Mouse (Mus musculus): ENCODE data around the gene Slc1a2.

The Slc1a2 gene

DNA sequence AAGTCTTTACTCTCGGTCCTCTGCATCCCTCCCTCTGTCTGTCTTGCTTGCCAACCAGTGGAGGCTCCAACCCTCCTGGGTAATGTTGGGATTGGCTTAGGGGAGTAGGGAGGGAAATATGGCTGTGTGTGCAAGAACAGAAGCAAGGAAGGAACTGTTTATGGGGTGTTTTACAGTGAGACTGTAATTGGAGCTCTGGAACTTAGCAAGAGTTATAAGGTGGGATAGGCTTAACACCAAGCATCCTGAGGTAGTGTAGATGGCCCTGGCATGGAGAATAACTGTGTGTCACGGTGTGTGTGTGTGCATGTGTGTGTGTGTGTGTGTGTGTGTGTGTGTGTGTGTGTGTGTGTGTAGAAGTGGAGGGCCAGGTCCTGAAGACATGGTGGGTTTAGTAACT, 55.9 kb downstream of the Slc1a2 start:
- no peak for DNase-seq (ENCODE audit: low spot score)

DNA sequence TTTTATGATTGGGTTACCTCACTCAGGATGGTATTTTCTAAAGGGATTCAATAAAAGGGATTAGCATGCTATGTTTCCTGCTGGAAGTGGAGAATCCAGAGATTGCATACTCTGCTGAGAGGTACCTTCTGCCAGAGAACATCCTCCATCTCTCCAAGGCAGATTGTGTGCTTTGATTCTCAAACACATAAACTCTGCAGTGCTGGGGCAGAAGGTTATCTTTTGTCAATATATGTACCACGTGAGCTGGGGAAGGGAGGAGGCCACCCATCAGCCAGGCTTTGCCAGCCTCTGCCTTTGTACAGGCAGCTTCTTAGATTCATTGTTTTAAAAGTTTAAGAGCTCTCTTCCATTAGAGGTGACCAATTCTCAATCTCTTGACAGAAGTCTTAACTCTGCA, 57.3 kb downstream of the Slc1a2 start:
- DNase-seq (ENCODE audit: low spot score): no peak

DNA sequence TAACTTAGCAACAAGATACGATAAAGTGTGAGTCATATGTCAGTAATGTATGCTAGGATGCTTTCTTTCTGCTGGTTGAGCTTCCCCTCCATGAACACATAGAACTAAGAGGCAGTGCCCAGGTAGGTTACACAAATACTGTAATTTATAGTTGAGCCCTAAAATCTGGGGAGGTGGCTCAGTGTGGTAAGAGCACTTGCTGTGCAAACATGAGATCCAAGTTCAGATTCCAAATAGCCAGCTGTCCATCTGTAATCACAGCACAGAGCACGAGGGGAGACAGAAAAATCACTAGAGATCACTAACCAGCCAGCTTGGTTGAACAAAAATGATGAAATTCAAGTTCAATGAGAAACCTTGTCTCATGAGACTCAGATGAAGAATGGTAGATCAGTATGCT, 63.4 kb downstream of the Slc1a2 start:
- no peak for DNase-seq (ENCODE audit: low spot score)

DNA sequence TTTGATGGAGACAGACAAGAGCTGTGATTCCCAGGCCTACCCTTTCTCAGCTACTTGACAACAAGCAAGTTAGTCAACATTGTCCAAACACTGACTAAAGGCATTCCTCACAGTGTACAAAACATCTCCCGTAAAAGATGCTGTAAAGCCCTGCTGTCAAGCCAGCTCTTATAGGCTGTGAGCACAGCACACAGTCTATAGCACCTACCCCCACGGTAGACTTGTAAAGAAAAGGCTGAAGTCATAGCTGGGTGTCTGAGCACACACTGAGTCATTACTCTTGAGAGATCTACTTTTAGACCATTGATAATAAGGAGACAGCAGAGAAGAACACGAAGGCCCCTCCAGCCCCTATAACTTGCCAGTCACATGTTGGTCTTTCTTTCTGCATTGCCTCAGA, 66.6 kb downstream of the Slc1a2 start:
- no peak for DNase-seq (ENCODE audit: low spot score)

DNA sequence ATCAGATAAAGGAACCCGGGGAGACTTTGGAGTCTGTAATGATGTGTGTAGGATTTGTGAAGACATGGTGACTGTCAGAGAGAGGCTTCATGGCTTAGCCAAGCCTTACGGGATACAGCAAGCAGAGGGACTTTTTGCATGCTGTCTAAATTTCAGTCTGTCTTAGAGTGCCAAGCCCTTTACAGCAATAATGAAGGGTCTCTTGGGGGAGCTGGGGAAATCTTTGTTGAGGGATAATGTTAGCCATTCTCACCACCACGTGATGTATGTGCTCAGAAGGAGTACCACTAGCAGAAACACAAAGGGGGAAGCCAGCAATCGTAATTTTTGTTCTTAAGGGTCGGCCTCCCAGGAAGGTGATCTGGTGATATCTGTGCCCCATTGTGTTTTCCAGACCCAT, 71.9 kb downstream of the Slc1a2 start:
- DNase-seq (ENCODE audit: low spot score): no peak

DNA sequence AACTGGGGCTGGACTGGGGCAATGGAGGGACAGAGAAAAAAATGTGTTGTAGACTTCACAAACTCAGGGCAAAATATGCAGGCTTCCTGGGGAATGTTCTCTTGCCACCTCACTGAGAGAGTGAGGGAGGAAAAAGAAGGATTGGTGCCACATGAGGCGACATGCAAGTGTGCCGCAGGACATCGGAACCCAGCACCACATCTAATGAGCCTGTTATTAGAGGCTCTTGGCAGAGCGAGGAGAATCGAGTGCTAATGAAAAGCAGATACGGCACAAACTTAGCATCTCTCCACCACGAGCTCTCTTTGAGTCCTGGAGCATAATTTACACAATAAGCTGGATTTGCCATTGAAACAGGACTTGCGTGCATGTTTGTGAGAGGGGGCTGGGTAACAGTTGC, 72.3 kb downstream of the Slc1a2 start:
- no peak for DNase-seq (ENCODE audit: low spot score)

DNA sequence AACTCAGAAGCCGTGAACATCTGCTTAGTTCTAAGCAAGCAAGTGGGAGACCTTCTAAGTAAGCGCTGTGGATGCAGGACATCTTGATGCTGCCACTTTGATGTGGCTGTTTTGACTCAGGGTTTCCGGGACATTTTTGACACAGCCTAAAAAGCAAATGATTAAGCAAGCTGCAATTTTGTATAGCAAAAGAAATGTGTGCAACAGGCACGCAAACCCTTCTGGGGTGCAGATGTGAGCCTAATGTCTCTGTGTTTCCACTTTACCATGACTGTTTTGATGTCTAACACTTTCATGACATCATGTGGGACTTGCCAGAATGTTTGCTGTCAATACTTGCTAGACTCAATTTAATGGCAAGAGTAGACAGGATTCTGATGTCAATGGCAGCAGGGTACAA, 74.7 kb downstream of the Slc1a2 start:
- DNase-seq (ENCODE audit: low spot score): no peak

DNA sequence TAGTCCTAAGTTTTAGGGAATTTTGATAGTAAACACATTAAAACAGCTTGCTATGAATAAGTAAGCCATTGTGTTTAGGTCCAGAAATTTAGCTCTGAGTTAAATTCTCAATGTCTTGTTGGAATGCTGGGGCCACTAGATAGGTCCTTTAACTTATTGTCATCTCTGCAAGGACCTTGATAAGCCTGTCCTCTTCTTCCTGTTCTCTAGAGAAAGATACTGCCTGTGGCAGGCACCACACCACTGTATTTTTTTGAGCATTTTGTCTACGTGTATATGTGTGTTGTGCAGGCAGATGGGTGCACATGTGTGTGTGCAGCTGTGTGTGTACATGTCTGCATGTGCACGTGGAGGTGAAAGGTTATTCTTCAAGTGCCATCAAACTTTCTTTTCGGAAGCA, 75.6 kb downstream of the Slc1a2 start:
- DNase-seq (ENCODE audit: low spot score): no peak

DNA sequence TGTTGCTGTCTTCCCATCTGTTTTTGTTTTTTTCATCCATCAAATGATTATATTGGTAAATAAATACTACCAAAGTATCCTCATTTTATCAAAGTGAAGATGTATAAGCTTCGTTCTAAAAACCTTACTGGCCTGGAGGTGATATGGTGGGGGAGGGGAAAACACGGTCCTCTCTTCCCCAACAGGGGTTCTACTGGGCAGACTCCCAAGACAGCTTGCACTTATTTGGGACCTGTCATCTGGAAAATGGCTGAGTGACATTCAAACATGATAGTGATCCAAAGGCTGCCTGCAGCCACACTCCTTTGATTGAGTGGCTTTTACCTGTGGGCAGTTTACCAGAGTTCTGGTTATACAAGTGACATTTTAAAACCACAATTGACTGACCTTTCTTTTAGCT, 76.6 kb downstream of the Slc1a2 start:
- no peak for DNase-seq (ENCODE audit: low spot score)

DNA sequence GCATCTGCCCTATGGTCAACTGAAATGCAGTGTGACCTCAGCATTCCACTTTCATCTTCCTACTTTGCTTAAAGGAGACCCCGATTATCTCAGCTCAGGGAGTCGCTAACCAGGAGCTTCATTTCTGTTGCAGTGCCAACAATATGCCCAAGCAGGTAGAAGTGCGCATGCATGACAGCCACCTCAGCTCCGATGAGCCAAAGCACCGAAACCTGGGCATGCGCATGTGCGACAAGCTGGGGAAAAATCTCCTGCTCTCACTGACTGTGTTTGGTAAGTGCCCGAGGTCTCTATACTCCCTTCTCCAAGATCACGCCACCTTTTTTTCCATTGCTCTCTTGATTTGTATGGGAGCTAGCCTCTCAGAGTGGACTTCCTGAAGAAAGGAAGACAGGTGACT, 77.4 kb downstream of the Slc1a2 start:
- no peak for DNase-seq (ENCODE audit: low spot score)

DNA sequence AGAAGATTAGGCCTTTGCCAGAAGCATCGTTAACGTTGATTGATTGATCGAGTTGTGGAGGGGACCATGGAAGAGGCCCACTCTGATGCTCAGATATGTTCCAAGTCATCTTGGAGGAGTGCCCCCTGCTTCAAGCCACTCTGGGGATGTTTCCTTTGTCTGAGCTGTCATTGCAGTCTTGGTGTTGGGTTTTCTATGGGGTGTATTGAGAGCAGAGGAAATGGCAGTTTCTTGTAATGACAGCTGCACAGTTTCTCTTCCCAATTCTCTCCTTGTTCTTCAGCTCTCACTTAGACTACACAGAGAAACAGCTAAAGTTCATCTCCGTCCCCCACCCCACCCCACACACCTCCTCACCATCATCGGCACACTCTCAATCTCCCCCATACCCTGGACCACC, 78.0 kb downstream of the Slc1a2 start:
- no peak for DNase-seq (ENCODE audit: low spot score)

DNA sequence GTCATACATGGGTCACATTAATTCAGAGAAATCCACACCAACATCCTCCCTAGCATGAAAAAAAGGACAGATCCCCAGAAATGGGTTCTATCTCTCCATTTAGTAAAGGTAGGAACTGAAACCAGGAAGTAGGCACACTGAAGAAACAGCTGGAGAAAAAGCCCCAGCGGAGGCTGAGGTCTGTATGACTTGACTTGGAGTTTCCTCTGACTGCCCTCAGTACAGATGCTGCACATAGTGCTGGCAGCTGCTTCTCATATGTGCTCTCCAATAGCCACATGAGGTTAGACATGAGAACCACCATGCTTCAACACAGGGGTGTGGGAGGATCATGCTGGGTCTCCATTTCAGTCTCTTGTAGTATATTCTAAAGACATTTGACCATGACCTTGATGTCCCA, 80.4 kb downstream of the Slc1a2 start:
- DNase-seq (ENCODE audit: low spot score): no peak

DNA sequence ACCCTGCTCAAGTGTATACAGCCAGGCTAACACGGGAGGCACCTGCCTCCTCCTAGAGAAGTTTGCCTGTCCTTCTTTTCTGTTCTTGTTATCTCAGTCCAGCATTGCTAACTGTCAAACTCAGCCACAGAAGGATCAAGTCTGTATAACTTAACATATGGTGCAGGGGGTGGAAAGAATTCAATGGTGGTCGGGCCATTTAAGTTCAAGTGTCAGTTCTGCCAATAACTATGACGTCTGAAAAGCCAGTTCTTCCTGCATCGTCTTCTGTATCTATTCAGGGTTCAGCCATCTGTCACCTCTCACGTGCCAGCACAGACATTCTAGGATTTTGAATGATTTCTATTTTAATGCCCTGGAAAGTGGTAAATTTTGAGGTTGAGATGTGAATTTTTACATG, 84.2 kb downstream of the Slc1a2 start:
- DNase-seq (ENCODE audit: low spot score): no peak

DNA sequence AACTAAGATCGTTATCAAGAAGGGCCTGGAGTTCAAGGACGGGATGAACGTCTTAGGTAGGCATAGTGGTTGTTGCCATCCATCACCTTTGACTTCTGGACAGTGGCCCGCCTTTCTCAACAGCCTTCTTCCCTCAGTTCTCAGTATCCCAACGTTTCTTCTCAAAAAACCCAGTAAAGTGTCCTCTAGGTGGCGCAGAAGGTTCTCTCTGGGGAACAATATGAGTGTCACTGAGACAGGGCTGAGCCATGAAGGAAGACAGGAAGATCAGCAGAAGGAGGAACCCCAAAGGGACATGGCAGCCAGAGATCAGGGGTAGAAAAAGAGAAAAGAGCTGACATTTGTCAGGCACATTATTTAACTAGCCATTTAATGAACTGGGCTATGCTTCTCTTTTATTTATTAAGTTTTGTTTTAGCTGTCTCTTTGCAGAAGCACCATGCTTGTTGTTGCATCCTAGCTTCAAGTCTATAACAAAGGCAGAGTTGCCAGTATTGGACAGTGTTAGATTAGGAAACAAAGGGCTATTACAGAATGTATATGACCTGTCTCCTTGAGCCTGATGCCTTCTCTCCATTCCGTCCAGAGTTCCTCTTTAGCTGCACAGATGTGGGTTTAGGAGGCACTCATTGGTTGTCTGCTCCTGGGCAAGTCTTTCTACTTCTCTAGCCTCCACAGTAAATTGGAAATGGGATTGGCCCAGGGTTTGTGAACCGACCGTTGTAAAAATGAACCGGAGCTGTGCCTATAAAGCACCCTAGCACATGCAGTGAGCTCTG, 85.6 kb downstream of the Slc1a2 start:
- peak; percentile 88 for DNase-seq (ENCODE audit: low spot score)

DNA sequence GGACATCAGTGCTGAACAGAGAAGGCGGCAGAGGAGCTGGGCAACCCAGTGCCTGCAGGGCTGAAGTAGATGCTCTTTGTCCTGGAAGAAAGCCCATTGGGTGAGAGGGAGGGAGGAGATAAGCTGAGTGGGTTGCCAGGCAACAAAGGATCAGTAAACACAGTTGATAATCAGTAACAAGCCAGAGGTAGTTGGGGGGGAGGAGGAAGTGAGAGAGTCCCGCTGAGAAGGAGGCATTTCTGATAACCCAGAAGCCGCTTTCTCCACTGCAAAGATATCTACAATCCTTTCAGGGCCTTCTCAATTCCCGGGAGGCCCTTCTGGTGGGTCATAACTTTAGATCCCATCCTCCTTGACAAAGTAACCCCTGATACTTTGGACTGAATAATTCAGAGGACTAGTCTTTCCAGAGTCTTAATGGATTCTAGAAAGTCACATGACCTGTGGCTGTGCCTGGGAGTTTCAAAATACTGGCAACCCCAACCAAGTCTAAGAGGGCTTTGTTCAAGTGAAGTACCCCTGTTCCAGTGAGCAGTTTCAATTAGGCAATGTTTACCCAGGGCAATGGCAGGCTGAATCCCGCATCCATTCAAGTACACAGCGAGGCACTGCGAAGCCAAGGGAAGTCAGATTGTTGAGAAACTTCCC, 86.9 kb downstream of the Slc1a2 start:
- peak; percentile 78 for DNase-seq (ENCODE audit: low spot score)

DNA sequence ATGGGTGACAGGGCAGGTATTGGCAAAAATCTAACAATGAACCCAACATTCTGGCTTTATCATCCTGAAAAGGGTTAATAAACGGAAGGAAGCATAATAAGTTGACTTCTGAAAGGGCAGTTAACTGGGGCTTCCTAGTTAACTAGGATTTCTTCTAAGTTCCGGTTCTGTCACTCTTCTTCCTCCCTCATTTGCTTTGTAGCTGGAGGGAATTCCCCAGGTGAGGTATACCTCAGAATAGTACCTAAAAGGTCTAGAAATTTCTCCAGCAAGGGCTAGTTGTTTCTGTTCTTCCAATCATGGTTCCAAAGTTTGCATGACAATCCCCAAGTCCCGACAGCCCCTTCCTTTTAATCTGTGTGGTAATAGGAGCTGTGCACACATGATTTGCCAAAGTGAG, 89.3 kb downstream of the Slc1a2 start:
- DNase-seq (ENCODE audit: low spot score): no peak

DNA sequence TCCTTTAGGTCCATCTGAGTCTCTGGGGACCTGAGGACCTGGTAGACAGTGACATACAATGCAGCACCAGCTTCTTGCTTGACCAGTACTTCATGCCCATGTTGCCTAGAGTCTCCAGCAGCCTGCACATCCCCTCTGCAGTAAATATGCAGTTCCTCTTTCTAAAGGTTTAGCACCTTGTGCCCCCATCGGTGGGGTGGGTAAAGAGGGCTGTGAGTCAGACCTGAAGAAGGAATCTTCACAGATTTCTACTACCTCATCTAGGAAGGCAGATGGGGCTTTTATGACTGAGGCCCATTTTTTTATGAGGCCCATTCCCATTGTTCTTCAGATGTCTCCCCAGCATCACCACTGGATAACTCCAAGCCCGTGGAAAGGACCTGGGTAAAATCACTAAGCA, 91.5 kb downstream of the Slc1a2 start:
- DNase-seq (ENCODE audit: low spot score): no peak

DNA sequence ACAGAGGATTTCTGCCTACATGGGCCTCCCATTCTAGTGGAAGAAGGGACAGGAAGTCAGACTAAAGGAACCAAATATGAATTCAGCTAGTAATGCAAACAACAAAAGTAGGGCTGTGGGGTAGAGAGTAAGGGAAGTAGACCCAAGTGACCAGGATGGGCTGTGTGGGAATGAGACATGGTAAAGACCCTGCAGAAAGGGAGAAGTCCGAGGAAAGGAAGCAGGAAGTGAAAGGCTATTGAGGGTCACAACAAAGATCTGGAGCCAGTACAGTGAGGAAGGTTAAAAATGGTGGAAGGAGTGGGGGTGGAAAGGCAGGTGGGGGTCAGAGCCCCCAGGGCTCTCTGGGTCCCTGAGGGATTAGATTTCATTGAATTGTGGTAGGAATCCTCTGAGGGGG, 93.4 kb downstream of the Slc1a2 start:
- DNase-seq (ENCODE audit: low spot score): no peak

DNA sequence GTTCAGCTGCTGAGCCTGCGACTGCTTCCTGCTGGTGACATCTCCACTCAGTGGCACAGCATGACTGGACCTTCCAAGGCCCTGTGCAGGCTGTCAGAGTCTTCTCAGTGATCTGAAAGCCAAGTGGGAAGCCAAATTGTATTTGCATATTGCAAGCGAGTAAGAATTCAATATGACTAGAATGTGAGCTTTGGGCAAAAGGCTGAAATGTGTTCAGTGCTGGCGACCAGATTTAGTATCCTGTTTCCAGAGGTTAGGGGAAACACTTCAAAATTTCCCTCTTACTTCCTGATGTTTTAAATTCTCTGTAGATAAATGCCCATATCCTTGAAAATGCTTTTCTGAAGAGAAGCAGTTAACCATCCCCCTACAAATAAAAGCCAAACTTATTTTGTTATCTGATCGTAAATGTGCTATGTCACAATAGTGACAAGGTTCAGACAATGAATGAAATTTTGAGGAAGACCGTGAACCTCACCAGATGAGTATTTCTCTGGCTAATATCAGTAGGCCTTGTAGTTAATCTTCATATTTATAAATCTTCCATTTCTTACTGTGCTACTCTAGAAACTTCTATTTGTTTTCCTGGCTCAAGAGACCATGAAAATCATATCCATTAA, 98.9 kb downstream of the Slc1a2 start:
- DNase-seq (ENCODE audit: low spot score): no peak

DNA sequence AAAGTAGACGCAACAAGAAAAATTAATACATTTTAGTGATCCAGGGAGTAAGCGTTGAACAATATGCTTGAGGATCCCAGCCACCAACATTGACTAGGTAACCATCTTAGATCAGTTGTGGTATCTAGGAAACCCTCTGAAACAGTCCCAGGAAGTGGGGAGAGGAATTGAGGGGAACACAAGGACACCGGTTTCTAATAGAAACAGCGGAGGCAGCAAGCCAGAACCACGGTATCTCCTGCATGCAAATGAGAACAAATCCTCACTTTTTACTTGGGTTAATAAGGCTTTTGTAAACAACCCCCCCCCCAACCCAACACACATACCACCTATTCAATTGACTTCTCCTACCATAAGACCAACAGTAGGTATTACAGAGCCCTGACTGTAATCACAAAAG, 101.0 kb downstream of the Slc1a2 start:
- DNase-seq (ENCODE audit: low spot score): no peak

DNA sequence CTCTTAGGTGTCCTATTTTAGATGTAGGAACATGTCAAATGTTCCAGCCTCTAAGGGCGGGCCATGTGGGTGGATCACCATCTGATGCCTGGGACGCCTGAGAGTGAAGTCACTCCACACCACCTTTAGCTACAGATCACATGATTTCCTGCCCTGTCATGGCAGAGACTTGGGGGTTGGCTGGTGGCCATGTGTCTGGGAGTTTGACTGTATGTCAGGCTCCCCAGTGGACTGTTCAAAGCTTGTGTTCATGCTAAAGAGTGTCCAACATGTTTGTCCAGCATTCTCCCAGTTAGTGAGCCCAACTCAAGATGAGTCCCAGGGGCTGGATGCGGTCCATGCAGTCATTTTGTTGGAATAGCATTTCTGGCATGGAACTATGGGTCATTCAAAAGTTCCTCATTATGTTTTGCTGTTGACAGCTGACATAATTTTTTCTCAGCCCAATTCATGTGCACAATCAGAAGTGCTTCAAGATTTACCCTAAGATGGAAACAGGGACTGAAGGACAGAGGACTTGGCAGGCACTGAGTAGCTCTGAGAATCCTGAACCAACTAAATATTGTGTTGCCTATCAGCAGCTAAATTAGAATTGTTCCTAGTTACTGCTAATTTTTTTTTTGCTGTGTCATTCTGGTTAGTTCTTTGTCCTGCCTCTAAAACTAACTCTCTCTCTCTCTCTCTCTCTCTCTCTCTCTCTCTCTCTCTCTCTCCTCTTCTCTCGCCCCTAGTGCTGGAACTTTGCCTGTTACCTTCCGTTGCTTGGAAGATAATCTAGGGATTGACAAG, 102.0 kb downstream of the Slc1a2 start:
- peak; percentile 68 for DNase-seq (ENCODE audit: low spot score)

DNA sequence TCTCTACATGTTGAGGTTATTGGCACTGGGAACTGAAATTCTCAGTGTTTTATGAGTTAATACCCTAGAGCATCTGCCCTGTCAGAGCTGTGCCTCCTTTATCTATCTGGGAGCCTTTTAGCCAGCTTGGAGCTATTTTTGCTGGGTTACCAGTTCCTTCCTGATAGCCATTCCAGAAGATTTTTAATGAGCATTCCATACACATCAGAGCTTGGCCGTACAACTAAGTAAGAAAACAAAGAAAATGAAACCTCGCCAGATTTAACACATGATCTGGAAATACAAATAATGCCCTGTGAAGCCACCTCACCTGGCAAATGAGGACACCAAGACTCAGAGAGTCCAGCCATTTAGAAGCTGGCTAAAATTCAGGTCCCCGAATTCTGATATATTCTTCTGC, 104.7 kb downstream of the Slc1a2 start:
- no peak for DNase-seq (ENCODE audit: low spot score)

DNA sequence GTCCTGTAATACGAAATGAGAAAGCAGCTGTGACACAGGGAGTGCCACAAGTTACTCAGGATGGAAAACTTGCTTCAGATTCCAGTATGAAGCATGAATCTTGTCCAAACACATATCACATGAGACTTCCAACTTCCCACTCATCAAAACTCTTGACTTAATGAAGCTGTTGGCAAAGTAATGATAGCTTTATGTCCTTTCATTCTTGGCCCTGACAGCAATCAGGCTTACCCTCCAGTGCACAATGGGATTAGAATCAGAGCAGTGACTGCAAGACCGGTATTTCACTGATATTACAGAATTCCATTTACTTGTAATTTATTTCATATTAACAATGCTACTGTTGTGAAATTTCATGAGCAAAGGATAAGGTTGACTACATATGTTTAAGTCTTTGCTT, 105.5 kb downstream of the Slc1a2 start:
- DNase-seq (ENCODE audit: low spot score): no peak

Measured in adipocyte (in vitro differentiated cells).